Mouse (Mus musculus) olfactory bulb, adult 2 months (tissue): ENCODE measurements around the gene Sf3b2. TPM values are rescaled to one million over a fixed set of nuclear protein-coding genes. Genes with fewer than 3 reads are reported as not detected.

Source experiments
- H3K27ac ChIP-seq: fragments of 200-500 bp; 2 replicates; pipeline ENCODE4 v1.5.1; 2012; ENCODE audit warnings: low read depth, low read length; ENCODE audit not compliant: insufficient read depth
- H3K4me1 ChIP-seq: fragments of 200-500 bp; 2 replicates; pipeline ENCODE4 v1.6.1; 2012; ENCODE audit warnings: low read length; ENCODE audit not compliant: control insufficient read depth, insufficient read depth
- H3K4me3 ChIP-seq: fragments of 200-500 bp; 2 replicates; pipeline ENCODE4 v1.5.1; 2012; ENCODE audit warnings: mild to moderate bottlenecking, low read depth, low read length, moderate library complexity; ENCODE audit not compliant: insufficient read depth
- CTCF ChIP-seq: fragments of 200-500 bp; IDR thresholded peaks from 2 replicates; pipeline ENCODE4 v1.5.1; 2012; ENCODE audit warnings: low read depth, mild to moderate bottlenecking, low read length, moderate library complexity; ENCODE audit not compliant: insufficient read depth
- POLR2A ChIP-seq: fragments of 200-500 bp; IDR thresholded peaks from 2 replicates; pipeline ENCODE4 v1.6.1; 2012; ENCODE audit warnings: mild to moderate bottlenecking, low read depth, low read length, moderate library complexity; ENCODE audit not compliant: insufficient read depth
- WGBS: fragments of 180-500 bp; shearing (Covaris S2); methylation state at CpG from one replicate; pipeline ENCODE4 v1.1.7; 2018; 5-methylcytosine and 5-hydroxymethylcytosine counted together
- polyA plus RNA-seq: library from polyadenylated mRNA; stranded (reverse); fragments of >200 nt; gene quantifications from 2 replicates; pipeline ENCODE4 v1.2.4, GENCODE M21; 2012; ENCODE audit warnings: low replicate concordance; ENCODE audit not compliant: missing spikeins, insufficient read depth, insufficient read length

Sf3b2 gene
- polyA plus RNA-seq: not detected in 2 replicates

GRCm38 (mm10) chr19:5294972-5295735 lies at the start of gene Sf3b2:
TSS of gene Sf3b2 (minus strand) at chr19:5295455.
- 0 out of 2 replicates have a peak, but pooled peaks have one; percentile 7 for TF ChIP-seq CTCF
- TF ChIP-seq POLR2A: peak; percentile 61; the same call in 1 of the 2 replicates
- H3K4me3 ChIP-seq: peak within 1 kb of the TSS; percentile 98
- peak within 1 kb of the TSS; percentile 86 for H3K27ac ChIP-seq
- peaks cover 12% of the 10 kb centered on the region for H3K4me1 ChIP-seq
- WGBS: under 1% methylated on average over 46 of the region's 46 CpGs

- no peak overlapping the region for H3K27ac ChIP-seq
- H3K4me3 ChIP-seq: no peak overlapping the region
- TF ChIP-seq CTCF: no peak
- no peak for TF ChIP-seq POLR2A
- no peaks in the 10 kb centered on the region for H3K4me1 ChIP-seq
- WGBS: 91% methylated on average over 7 of the region's 7 CpGs
These were observed 46.1 kb upstream of the Sf3b2 start for GRCm38 (mm10) chr19:5341360-5341759.

GRCm38 (mm10) chr19:5337975-5338374 lies 42.7 kb upstream of the Sf3b2 start:
- Histone ChIP-seq H3K4me1 (no peaks in the 10 kb centered on the region), H3K4me3 (no peak overlapping the region), H3K27ac (no peak overlapping the region)
- WGBS: 25% methylated on average over 5 of the region's 5 CpGs
- no peak for TF ChIP-seq CTCF
- TF ChIP-seq POLR2A: no peak

- Histone ChIP-seq H3K27ac (no peak within 1 kb of the TSS), H3K4me3 (no peak within 1 kb of the TSS), H3K4me1 (peaks cover 3% of the 10 kb centered on the region; the same call in 1 of the 2 replicates)
- TF ChIP-seq POLR2A (no peak), CTCF (no peak)
- 89% methylated on average over 6 of the region's 6 CpGs for WGBS
These were observed 40.2 kb upstream of the Sf3b2 start, which contains the start of gene Catsper1 for GRCm38 (mm10) chr19:5335441-5335840. TSS of gene Catsper1 (plus strand) at chr19:5335741.

GRCm38 (mm10) chr19:5334741-5335140 lies 39.5 kb upstream of the Sf3b2 start:
- Histone ChIP-seq H3K27ac (no peak overlapping the region), H3K4me3 (no peak overlapping the region), H3K4me1 (peaks cover 3% of the 10 kb centered on the region; the same call in 1 of the 2 replicates)
- 76% methylated on average over 5 of the region's 5 CpGs for WGBS
- no peak for TF ChIP-seq CTCF
- no peak for TF ChIP-seq POLR2A

GRCm38 (mm10) chr19:5327970-5328369 lies 32.7 kb upstream of the Sf3b2 start:
- WGBS: 83% methylated on average over 19 of the region's 19 CpGs
- no peak overlapping the region for H3K27ac ChIP-seq
- TF ChIP-seq POLR2A (no peak), CTCF (no peak)
- no peak overlapping the region for H3K4me3 ChIP-seq
- peaks cover 8% of the 10 kb centered on the region for H3K4me1 ChIP-seq

- Histone ChIP-seq H3K27ac (no peak overlapping the region), H3K4me3 (peak overlapping the region; percentile 3), H3K4me1 (peaks cover 5% of the 10 kb centered on the region; the same call in 1 of the 2 replicates)
- TF ChIP-seq CTCF: no peak
- TF ChIP-seq POLR2A: no peak
- 43% methylated on average over 17 of the region's 17 CpGs for WGBS
These were observed 28.5 kb upstream of the Sf3b2 start for GRCm38 (mm10) chr19:5323801-5324200.

- 92% methylated on average over 8 of the region's 8 CpGs for WGBS
- Histone ChIP-seq H3K4me3 (no peak overlapping the region), H3K4me1 (peaks cover 5% of the 10 kb centered on the region), H3K27ac (no peak overlapping the region)
- TF ChIP-seq POLR2A: no peak
- no peak for TF ChIP-seq CTCF
These were observed 17.9 kb upstream of the Sf3b2 start for GRCm38 (mm10) chr19:5313189-5313588.

- Histone ChIP-seq H3K27ac (no peak overlapping the region), H3K4me1 (peaks cover 10% of the 10 kb centered on the region), H3K4me3 (no peak overlapping the region)
- TF ChIP-seq POLR2A (no peak), CTCF (no peak)
- 80% methylated on average over 7 of the region's 7 CpGs for WGBS
These were observed 13.8 kb upstream of the Sf3b2 start for GRCm38 (mm10) chr19:5309025-5309424.
